Mouse (Mus musculus) cerebellum, adult 9-11 months (tissue): ENCODE data around the gene Ier3.

Source experiments
- DNase-seq: peaks from one replicate; pipeline ENCODE4 v3.0.0; 2022

Gene Ier3

GRCm38 (mm10) chr17:35869346-35870067 is 48.0 kb downstream of the Ier3 start:
- no peak for DNase-seq

DNA sequence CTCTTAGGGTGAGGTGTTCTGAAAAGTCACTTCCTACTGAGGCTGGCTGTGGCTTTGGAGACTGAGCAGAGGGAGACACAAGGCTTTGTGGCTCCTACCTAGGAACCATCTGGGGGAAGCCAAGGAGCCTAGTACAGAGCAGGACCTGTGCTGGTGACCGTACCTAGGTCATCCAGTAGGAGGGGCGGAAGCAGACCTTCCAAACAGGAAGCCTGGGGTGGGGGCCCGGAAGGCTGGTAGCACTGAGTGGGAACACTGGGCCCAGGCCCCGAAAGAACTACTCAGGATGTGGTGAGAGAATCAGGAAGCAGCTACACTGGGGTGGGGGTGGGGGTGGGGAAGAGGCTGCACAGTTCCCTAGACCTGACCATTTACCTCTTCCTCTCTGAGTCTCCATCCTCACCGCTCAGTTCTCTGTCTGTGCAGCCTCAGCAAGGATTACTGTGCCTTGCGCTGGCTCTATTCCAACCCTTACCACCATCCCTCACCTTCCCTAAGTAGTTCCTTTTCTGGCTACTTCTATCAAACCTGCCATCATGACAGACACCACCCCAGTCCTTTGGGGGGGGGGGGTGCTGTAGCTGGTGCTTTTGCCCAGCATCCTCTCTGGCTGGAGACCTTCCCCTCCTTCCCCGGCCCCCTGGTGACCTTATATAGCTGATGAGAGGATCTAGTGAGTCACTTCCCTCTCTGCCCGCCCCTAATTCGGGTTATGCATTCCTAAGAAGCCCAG is 48.8 kb downstream of the Ier3 start:
- DNase-seq = no peak

- DNase-seq = no peak
Observed at GRCm38 (mm10) chr17:35870884-35871696, 49.6 kb downstream of the Ier3 start.
